Mouse (Mus musculus): ENCODE data around the gene Pcsk5. TPM values are rescaled to one million over a fixed set of nuclear protein-coding genes. Genes with fewer than 3 reads are reported as not detected.

The Pcsk5 gene
- polyA plus RNA-seq, 1 experiment from 2014 or later, result 23.1 TPM

DNA sequence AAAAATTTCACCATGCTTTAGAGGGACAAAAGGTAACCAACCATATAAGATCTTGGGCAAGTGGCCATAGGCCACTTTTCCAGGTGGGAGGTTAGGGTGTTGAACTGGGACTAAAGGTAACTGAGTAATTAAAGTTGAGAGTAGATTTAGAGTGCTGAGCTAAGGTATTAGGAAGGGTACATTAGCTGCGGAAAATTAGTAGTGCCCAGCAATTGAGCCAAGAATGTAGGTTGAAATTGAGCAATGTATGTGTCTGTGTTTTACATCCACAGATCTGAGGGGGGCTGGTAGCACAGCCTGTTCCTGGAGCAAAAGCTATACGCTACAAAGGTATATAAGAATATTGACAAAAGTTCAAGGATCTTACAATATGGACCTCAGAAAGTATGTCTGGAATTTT lies 282.9 kb downstream of the Pcsk5 start:
- H3K36me3 ChIP-seq, result no peaks in the 10 kb centered on the region
- ATAC-seq (ENCODE audit: low FRiP score, low read depth), result no peak
- 89% methylated on average over 2 of the region's 2 CpGs for WGBS
- no peak overlapping the region for H3K4me3 ChIP-seq
- H3K27ac ChIP-seq, result no peak overlapping the region
- no peaks in the 10 kb centered on the region for H3K27me3 ChIP-seq
- H3K4me1 ChIP-seq, result no peaks in the 10 kb centered on the region
- no peaks in the 10 kb centered on the region for H3K9me3 ChIP-seq
- H3K9ac ChIP-seq, result no peak overlapping the region
- no peak overlapping the region for H3K4me2 ChIP-seq (replicated peaks)

GRCm38 (mm10) chr19:17553396-17554100 lies 283.9 kb downstream of the Pcsk5 start:
- no peaks in the 10 kb centered on the region for H3K27me3 ChIP-seq
- no peak overlapping the region for H3K9ac ChIP-seq
- H3K9me3 ChIP-seq, result no peaks in the 10 kb centered on the region
- H3K36me3 ChIP-seq, result no peaks in the 10 kb centered on the region
- no peak overlapping the region for H3K4me2 ChIP-seq (replicated peaks)
- ATAC-seq (ENCODE audit: low FRiP score, low read depth), result no peak
- no peaks in the 10 kb centered on the region for H3K4me1 ChIP-seq
- no peak overlapping the region for H3K27ac ChIP-seq
- no peak overlapping the region for H3K4me3 ChIP-seq

DNA sequence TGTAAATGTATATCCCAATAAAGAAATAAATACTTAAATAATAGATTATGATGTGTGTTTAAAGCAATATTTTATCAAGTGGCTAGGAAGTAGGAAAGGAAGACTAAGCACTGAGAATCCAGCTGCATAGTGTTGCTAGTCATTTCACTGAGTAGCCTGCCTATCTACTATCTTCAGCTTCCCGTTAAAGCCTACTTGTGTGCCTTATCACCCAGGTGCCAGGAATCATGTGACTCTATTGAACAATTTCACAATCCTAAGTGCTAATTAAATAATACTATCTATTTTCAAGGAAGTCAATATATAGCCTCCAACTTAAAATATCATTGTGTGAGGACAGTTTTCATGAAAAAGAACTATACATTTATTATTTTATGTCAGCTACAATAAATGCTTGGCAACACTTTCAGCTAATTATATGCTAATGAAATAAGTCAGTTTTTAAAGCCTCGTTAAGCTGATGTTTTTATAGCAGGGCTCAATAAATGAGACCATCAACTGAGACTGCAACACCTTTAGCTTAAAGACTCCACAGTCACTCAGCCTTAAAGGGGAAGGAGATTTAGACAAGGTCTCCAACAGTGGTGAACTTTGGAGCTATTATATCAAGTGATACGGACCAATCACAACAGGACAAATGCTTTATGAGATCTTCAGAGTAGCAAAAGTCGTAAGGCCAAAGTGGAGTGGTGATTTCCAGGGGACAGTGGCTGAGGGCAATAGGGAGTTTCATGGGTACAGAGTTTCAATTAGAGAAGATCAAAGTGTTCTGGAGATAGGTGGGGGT lies 308.5 kb downstream of the Pcsk5 start:
- H3K4me3 ChIP-seq, result no peak overlapping the region
- no peak overlapping the region for H3K9ac ChIP-seq
- H3K27ac ChIP-seq, result no peak overlapping the region
- ATAC-seq (ENCODE audit: low FRiP score, low read depth), result no peak
- H3K4me2 ChIP-seq (replicated peaks), result no peak overlapping the region
- H3K27me3 ChIP-seq, result no peaks in the 10 kb centered on the region
- H3K9me3 ChIP-seq, result no peaks in the 10 kb centered on the region
- no peaks in the 10 kb centered on the region for H3K4me1 ChIP-seq
- 36% methylated on average over 4 of the region's 4 CpGs for WGBS
- no peaks in the 10 kb centered on the region for H3K36me3 ChIP-seq

DNA sequence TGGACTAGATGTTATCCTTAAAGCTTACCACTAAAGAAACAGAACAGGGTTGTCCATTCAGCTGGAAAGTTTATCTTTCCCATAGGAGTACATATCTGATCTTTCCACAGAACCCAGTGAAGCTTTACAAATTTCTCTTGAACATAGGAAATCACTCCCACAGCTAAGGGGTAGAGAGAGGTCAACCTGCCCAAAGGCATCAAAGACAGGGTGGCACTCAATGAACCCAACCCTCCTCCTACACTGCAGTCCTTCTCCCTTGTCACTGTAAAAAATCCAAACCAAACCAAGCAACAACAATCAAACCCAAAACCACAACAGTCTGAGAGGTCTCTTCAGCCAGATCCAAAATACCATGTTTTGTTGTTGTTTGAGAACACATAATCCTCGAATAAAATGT lies 311.9 kb downstream of the Pcsk5 start:
- no peaks in the 10 kb centered on the region for H3K36me3 ChIP-seq
- WGBS, result 69% methylated on average over 1 of the region's 1 CpGs
- H3K27me3 ChIP-seq, result no peaks in the 10 kb centered on the region
- no peak overlapping the region for H3K9ac ChIP-seq
- no peak overlapping the region for H3K27ac ChIP-seq
- no peaks in the 10 kb centered on the region for H3K4me1 ChIP-seq
- no peak overlapping the region for H3K4me3 ChIP-seq
- no peak overlapping the region for H3K4me2 ChIP-seq (replicated peaks)
- no peak for ATAC-seq (ENCODE audit: low FRiP score, low read depth)
- H3K9me3 ChIP-seq, result no peaks in the 10 kb centered on the region

DNA sequence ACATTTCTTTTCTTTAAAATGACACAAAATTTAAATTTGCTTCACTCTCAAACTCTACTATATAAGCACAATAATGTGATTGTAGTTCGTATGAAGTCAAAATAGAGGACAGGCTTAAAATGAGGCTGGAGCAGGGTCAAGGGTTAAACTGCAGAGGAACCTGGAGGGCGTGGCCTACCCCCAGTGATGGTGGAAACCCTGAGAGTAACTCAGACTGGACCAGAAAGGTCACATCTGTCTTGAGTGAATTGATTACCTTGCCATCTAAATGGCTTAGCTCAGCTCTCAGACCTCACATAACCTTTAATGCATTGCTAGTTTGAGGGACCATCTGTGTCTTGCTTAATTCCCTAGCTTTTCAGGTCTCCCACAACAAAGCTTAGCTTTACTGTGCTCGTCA lies 323.0 kb downstream of the Pcsk5 start:
- Histone ChIP-seq H3K4me1 (no peaks in the 10 kb centered on the region), H3K36me3 (no peaks in the 10 kb centered on the region), H3K27ac (no peak overlapping the region), H3K9ac (no peak overlapping the region), H3K27me3 (no peaks in the 10 kb centered on the region), H3K4me3 (no peak overlapping the region), H3K4me2 (replicated peaks) (no peak overlapping the region), H3K9me3 (no peaks in the 10 kb centered on the region)
- no peak for ATAC-seq (ENCODE audit: low FRiP score, low read depth)
- 40% methylated on average over 3 of the region's 3 CpGs for WGBS

- no peaks in the 10 kb centered on the region for H3K36me3 ChIP-seq
- 64% methylated on average over 5 of the region's 5 CpGs for WGBS
- no peak overlapping the region for H3K9ac ChIP-seq
- H3K27ac ChIP-seq, result no peak overlapping the region
- no peaks in the 10 kb centered on the region for H3K9me3 ChIP-seq
- H3K27me3 ChIP-seq, result no peaks in the 10 kb centered on the region
- no peak for ATAC-seq (ENCODE audit: low FRiP score, low read depth)
- no peak overlapping the region for H3K4me3 ChIP-seq
- no peaks in the 10 kb centered on the region for H3K4me1 ChIP-seq
- H3K4me2 ChIP-seq (replicated peaks), result no peak overlapping the region
Measured at GRCm38 (mm10) chr19:17511283-17511682, 326.1 kb downstream of the Pcsk5 start.

DNA sequence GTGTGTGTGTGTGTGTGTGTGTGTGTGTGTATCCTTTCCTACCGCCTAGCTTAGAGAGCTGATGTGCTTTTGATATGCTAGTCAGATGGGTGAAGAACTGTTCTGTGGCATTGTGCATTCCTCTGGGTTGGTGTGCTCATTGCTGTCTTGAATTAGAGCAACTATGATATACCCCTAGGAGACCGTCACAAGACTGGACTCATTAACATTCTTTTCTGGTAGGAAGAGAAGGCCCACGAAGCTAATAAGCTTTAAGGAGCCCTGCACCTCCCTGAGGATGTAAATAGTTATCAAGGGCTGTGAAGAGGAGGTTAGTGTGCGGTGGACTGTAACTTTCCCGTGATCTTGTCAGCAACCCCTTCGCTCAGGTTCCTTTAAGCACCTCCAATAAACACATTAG lies 333.2 kb downstream of the Pcsk5 start:
- no peaks in the 10 kb centered on the region for H3K27me3 ChIP-seq
- 21% methylated on average over 6 of the region's 6 CpGs for WGBS
- no peak overlapping the region for H3K4me2 ChIP-seq (replicated peaks)
- no peak for ATAC-seq (ENCODE audit: low FRiP score, low read depth)
- no peaks in the 10 kb centered on the region for H3K36me3 ChIP-seq
- H3K9me3 ChIP-seq, result no peaks in the 10 kb centered on the region
- no peaks in the 10 kb centered on the region for H3K4me1 ChIP-seq
- no peak overlapping the region for H3K27ac ChIP-seq
- no peak overlapping the region for H3K4me3 ChIP-seq
- H3K9ac ChIP-seq, result no peak overlapping the region

GRCm38 (mm10) chr19:17498586-17499235 lies 338.7 kb downstream of the Pcsk5 start:
- no peaks in the 10 kb centered on the region for H3K27me3 ChIP-seq
- no peaks in the 10 kb centered on the region for H3K9me3 ChIP-seq
- H3K27ac ChIP-seq, result no peak overlapping the region
- no peak overlapping the region for H3K4me2 ChIP-seq (replicated peaks)
- 86% methylated on average over 7 of the region's 7 CpGs for WGBS
- no peak for ATAC-seq (ENCODE audit: low FRiP score, low read depth)
- no peaks in the 10 kb centered on the region for H3K4me1 ChIP-seq
- no peaks in the 10 kb centered on the region for H3K36me3 ChIP-seq
- H3K4me3 ChIP-seq, result no peak overlapping the region
- no peak overlapping the region for H3K9ac ChIP-seq

- Histone ChIP-seq H3K4me1 (no peaks in the 10 kb centered on the region), H3K27me3 (no peaks in the 10 kb centered on the region), H3K9me3 (no peaks in the 10 kb centered on the region), H3K4me3 (no peak overlapping the region), H3K36me3 (no peaks in the 10 kb centered on the region), H3K9ac (no peak overlapping the region), H3K27ac (no peak overlapping the region), H3K4me2 (replicated peaks) (no peak overlapping the region)
- WGBS, result 100% methylated on average over 1 of the region's 1 CpGs
- ATAC-seq (ENCODE audit: low FRiP score, low read depth), result no peak
Measured at GRCm38 (mm10) chr19:17496131-17496530, 341.3 kb downstream of the Pcsk5 start.

DNA sequence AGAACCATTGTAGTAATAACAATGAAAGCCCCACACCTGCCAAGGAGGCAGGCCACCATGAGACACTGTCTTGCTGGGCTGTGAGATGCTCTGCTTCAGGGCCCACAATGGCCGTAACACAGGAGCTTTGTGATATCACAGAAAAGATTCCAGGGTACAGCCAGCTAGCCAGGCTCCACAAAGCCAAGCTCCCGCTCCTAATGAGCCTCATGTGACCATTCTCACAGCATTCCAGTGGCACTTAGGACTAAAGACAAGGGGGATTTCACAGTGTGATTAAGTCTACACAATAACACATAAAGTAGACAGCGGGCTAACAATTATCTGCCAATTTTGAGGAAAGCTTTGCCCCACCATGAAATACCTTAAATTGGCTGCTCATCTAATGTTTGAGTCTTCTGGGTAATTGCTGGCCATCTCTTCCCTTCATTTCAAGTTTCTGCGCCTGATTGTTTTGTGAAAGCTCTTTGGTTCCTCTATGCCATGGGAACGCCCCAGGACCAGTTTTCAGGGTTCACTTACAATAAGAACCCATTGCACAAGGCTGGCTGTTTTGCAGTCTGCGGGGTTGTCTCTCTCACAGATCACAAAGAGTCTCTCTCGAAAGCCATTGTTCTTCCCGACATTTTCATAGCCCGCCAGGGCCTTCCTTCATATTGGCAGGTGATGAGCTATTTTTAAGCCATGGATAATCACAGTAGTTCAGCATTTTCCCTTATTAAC lies 345.4 kb downstream of the Pcsk5 start:
- Histone ChIP-seq H3K4me1 (no peaks in the 10 kb centered on the region), H3K4me2 (replicated peaks) (no peak overlapping the region), H3K27me3 (0 out of 2 replicates have a peak, but pooled peaks cover 3% of the 10 kb centered on the region), H3K27ac (no peak overlapping the region), H3K9ac (no peak overlapping the region), H3K9me3 (no peaks in the 10 kb centered on the region), H3K4me3 (no peak overlapping the region), H3K36me3 (no peaks in the 10 kb centered on the region)
- no peak for ATAC-seq (ENCODE audit: low FRiP score, low read depth)
- 88% methylated on average over 9 of the region's 9 CpGs for WGBS

DNA sequence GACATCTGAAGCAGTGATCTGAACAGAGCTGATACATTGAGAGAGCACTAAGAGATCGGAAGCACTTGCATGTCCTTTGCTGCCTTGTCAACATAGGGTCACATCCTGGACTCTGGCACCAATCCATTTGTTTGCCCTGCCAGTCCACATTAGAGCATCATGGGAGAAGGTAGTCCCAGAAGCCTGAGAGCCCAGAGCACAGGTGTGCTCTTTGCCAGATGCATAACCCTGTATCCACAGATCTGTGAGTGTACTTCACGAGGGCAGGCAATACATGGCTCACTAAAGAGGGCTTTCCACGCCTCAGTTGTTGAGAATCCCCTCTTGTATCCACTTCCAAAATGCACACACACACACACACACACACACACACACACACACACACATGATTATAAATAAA lies 346.1 kb downstream of the Pcsk5 start:
- Histone ChIP-seq H3K36me3 (no peaks in the 10 kb centered on the region), H3K4me3 (no peak overlapping the region), H3K27ac (no peak overlapping the region), H3K9me3 (no peaks in the 10 kb centered on the region), H3K9ac (no peak overlapping the region), H3K4me1 (no peaks in the 10 kb centered on the region), H3K4me2 (replicated peaks) (no peak overlapping the region), H3K27me3 (0 out of 2 replicates have a peak, but pooled peaks cover 3% of the 10 kb centered on the region)
- 79% methylated on average over 3 of the region's 3 CpGs for WGBS
- no peak for ATAC-seq (ENCODE audit: low FRiP score, low read depth)

- H3K27me3 ChIP-seq, result 0 out of 2 replicates have a peak, but pooled peaks cover 3% of the 10 kb centered on the region
- H3K27ac ChIP-seq, result no peak overlapping the region
- no peak overlapping the region for H3K9ac ChIP-seq
- ATAC-seq (ENCODE audit: low FRiP score, low read depth), result no peak
- no peaks in the 10 kb centered on the region for H3K9me3 ChIP-seq
- H3K4me2 ChIP-seq (replicated peaks), result no peak overlapping the region
- no peaks in the 10 kb centered on the region for H3K36me3 ChIP-seq
- no peaks in the 10 kb centered on the region for H3K4me1 ChIP-seq
- WGBS, result 66% methylated on average over 3 of the region's 3 CpGs
- no peak overlapping the region for H3K4me3 ChIP-seq
Measured at GRCm38 (mm10) chr19:17489866-17490141, 347.6 kb downstream of the Pcsk5 start.

Data from limb, embryonic 13.5 days (tissue).